Mouse (Mus musculus) megakaryocyte, embryonic 14.5 days (primary cell): ENCODE measurements around the gene Ifrd2. TPM values are rescaled to one million over a fixed set of nuclear protein-coding genes. Genes with fewer than 3 reads are reported as not detected.

ENCODE experiments used
- H3K27me3 ChIP-seq: replicated peaks from 2 replicates; pipeline ENCODE3; 2012; ENCODE audit warnings: inconsistent platforms
- H3K36me3 ChIP-seq: replicated peaks from 2 replicates; pipeline ENCODE3; 2012; ENCODE audit warnings: low read length, inconsistent platforms, mixed read lengths
- H3K4me1 ChIP-seq: 2 replicates; pipeline ENCODE4 v1.6.1; 2012; ENCODE audit warnings: inconsistent platforms
- H3K4me3 ChIP-seq: replicated peaks from 2 replicates; pipeline ENCODE3; 2012; ENCODE audit warnings: moderate library complexity, mild to moderate bottlenecking, inconsistent platforms
- H3K9me3 ChIP-seq: 2 replicates; pipeline ENCODE4 v1.6.1; 2012; ENCODE audit warnings: inconsistent platforms
- FLI1 ChIP-seq: IDR thresholded peaks from 2 replicates; pipeline ENCODE4 v1.6.1; 2012; ENCODE audit warnings: low read length, inconsistent platforms, mixed read lengths
- GATA1 ChIP-seq: IDR thresholded peaks from 3 replicates; pipeline ENCODE4 v1.6.1; 2012; ENCODE audit warnings: mixed read lengths, low read length, inconsistent platforms, borderline replicate concordance
- polyA plus RNA-seq: library from polyadenylated mRNA; stranded (reverse); fragments of >175 nt; gene quantifications from 2 replicates; pipeline ENCODE4 v1.2.3, GENCODE M21; 2012; ENCODE audit warnings: low replicate concordance; ENCODE audit not compliant: insufficient read depth

Gene Ifrd2
- polyA plus RNA-seq, 1 experiment, result 34.9 TPM

GRCm38 (mm10) chr9:107618778-107619545, 31.5 kb downstream of the Ifrd2 start:
- TF ChIP-seq FLI1, result no peak
- no peak for TF ChIP-seq GATA1
- Histone ChIP-seq H3K4me3 (no peak overlapping the region), H3K9me3 (no peaks in the 10 kb centered on the region), H3K27me3 (no peaks in the 10 kb centered on the region), H3K36me3 (peaks cover 93% of the 10 kb centered on the region), H3K4me1 (peaks cover 38% of the 10 kb centered on the region)

- no peak overlapping the region for H3K4me3 ChIP-seq
- H3K36me3 ChIP-seq, result peaks cover 93% of the 10 kb centered on the region
- H3K9me3 ChIP-seq, result no peaks in the 10 kb centered on the region
- H3K4me1 ChIP-seq, result peaks cover 44% of the 10 kb centered on the region
- no peaks in the 10 kb centered on the region for H3K27me3 ChIP-seq
- TF ChIP-seq FLI1 (no peak), GATA1 (no peak)
These were observed 32.1 kb downstream of the Ifrd2 start for GRCm38 (mm10) chr9:107619546-107619879.

GRCm38 (mm10) chr9:107620954-107621353, 33.5 kb downstream of the Ifrd2 start:
- TF ChIP-seq GATA1 (no peak), FLI1 (no peak)
- peaks cover 93% of the 10 kb centered on the region for H3K36me3 ChIP-seq
- no peaks in the 10 kb centered on the region for H3K27me3 ChIP-seq
- H3K4me1 ChIP-seq, result peaks cover 53% of the 10 kb centered on the region
- H3K4me3 ChIP-seq, result no peak overlapping the region
- H3K9me3 ChIP-seq, result no peaks in the 10 kb centered on the region

- Histone ChIP-seq H3K4me3 (peak overlapping the region; percentile 82), H3K9me3 (no peaks in the 10 kb centered on the region), H3K27me3 (no peaks in the 10 kb centered on the region), H3K4me1 (peaks cover 85% of the 10 kb centered on the region), H3K36me3 (peaks cover 95% of the 10 kb centered on the region)
- no peak for TF ChIP-seq FLI1
- TF ChIP-seq GATA1, result no peak
These were observed 37.1 kb downstream of the Ifrd2 start for GRCm38 (mm10) chr9:107624539-107624938.

- TF ChIP-seq FLI1, result no peak
- no peak for TF ChIP-seq GATA1
- Histone ChIP-seq H3K4me3 (peak overlapping the region; percentile 82), H3K9me3 (no peaks in the 10 kb centered on the region), H3K27me3 (no peaks in the 10 kb centered on the region), H3K36me3 (peaks cover 95% of the 10 kb centered on the region), H3K4me1 (peaks cover 85% of the 10 kb centered on the region)
These were observed 37.5 kb downstream of the Ifrd2 start for GRCm38 (mm10) chr9:107624951-107625350.

GRCm38 (mm10) chr9:107625351-107626128, 38.1 kb downstream of the Ifrd2 start:
- Histone ChIP-seq H3K27me3 (no peaks in the 10 kb centered on the region), H3K4me1 (peaks cover 87% of the 10 kb centered on the region), H3K9me3 (no peaks in the 10 kb centered on the region), H3K4me3 (peak overlapping the region; percentile 82), H3K36me3 (peaks cover 94% of the 10 kb centered on the region)
- no peak for TF ChIP-seq GATA1
- no peak for TF ChIP-seq FLI1

GRCm38 (mm10) chr9:107626158-107626843, 38.9 kb downstream of the Ifrd2 start:
- H3K36me3 ChIP-seq, result peaks cover 94% of the 10 kb centered on the region
- peaks cover 92% of the 10 kb centered on the region for H3K4me1 ChIP-seq

GRCm38 (mm10) chr9:107626844-107627277, 39.4 kb downstream of the Ifrd2 start:
- peak overlapping the region; percentile 75 for H3K4me3 ChIP-seq

More at GRCm38 (mm10) chr9:107626158-107626843, 38.9 kb downstream of the Ifrd2 start:
- Histone ChIP-seq H3K4me3 (peak overlapping the region; percentile 75), H3K27me3 (no peaks in the 10 kb centered on the region), H3K9me3 (no peaks in the 10 kb centered on the region)
- TF ChIP-seq FLI1, result no peak
- no peak for TF ChIP-seq GATA1

GRCm38 (mm10) chr9:107627387-107628255, 40.2 kb downstream of the Ifrd2 start:
- no peak for TF ChIP-seq GATA1
- no peak for TF ChIP-seq FLI1
- H3K27me3 ChIP-seq, result no peaks in the 10 kb centered on the region
- peaks cover 100% of the 10 kb centered on the region for H3K4me1 ChIP-seq
- peaks cover 96% of the 10 kb centered on the region for H3K36me3 ChIP-seq
- no peaks in the 10 kb centered on the region for H3K9me3 ChIP-seq
- H3K4me3 ChIP-seq, result peak overlapping the region; percentile 84

More at GRCm38 (mm10) chr9:107626844-107627277, 39.4 kb downstream of the Ifrd2 start:
- Histone ChIP-seq H3K4me1 (peaks cover 97% of the 10 kb centered on the region), H3K36me3 (peaks cover 96% of the 10 kb centered on the region), H3K9me3 (no peaks in the 10 kb centered on the region), H3K27me3 (no peaks in the 10 kb centered on the region)
- TF ChIP-seq GATA1 (no peak), FLI1 (no peak)
